Mouse (Mus musculus) liver, postnatal 0 days (tissue): ENCODE measurements around the gene Plekha6. TPM values are rescaled to one million over a fixed set of nuclear protein-coding genes. Genes with fewer than 3 reads are reported as not detected.
A peak's percentile ranks its signal among the peaks of the same experiment; 100 is the strongest.

Source experiments
- ATAC-seq: fragments of 200-750 bp; cut with Nextera tagmentation; 2 replicates; pipeline ENCODE4 v1.8.0; 2017; ENCODE audit warnings: mild to moderate bottlenecking, moderate library complexity
- DNase-seq: peaks from one replicate; pipeline ENCODE4 v3.0.0-alpha.2; 2016
- H3K27ac ChIP-seq: fragments of 300-500 bp; sonication (generic); 2 replicates; pipeline ENCODE4 v1.5.1; 2014; ENCODE audit warnings: antibody characterized with exemption, moderate library complexity, mild to moderate bottlenecking, low read depth
- H3K27me3 ChIP-seq: fragments of 300-500 bp; sonication (generic); 2 replicates; pipeline ENCODE4 v1.6.1; 2014; ENCODE audit warnings: low read length, control low read depth, mixed read lengths; ENCODE audit not compliant: insufficient read depth
- H3K36me3 ChIP-seq: fragments of 300-500 bp; sonication (generic); replicated peaks from 2 replicates; pipeline ENCODE4 v1.6.1; 2014; ENCODE audit warnings: mild to moderate bottlenecking, control low read depth, low read length, moderate library complexity, mixed read lengths; ENCODE audit not compliant: insufficient read depth
- H3K4me1 ChIP-seq: fragments of 300-500 bp; sonication (generic); 2 replicates; pipeline ENCODE4 v1.6.1; 2014; ENCODE audit warnings: antibody characterized with exemption, mild to moderate bottlenecking, control low read depth; ENCODE audit not compliant: insufficient read depth
- H3K4me2 ChIP-seq: fragments of 300-500 bp; sonication (generic); 2 replicates; pipeline ENCODE4 v1.6.1; 2014; ENCODE audit warnings: low read depth, mild to moderate bottlenecking, low read length, moderate library complexity, mixed read lengths
- H3K4me3 ChIP-seq: fragments of 300-500 bp; sonication (generic); 2 replicates; pipeline ENCODE4 v1.5.1; 2014; ENCODE audit warnings: low read depth, low read length
- H3K9ac ChIP-seq: fragments of 300-500 bp; sonication (generic); replicated peaks from 2 replicates; pipeline ENCODE4 v1.6.1; 2014; ENCODE audit warnings: mild to moderate bottlenecking, moderate library complexity
- H3K9me3 ChIP-seq: fragments of 300-500 bp; sonication (generic); 2 replicates; pipeline ENCODE4 v1.6.1; 2016; ENCODE audit warnings: mild to moderate bottlenecking, control low read depth, low read length, mixed read lengths
- CTCF ChIP-seq: sonication (generic); IDR thresholded peaks from 2 replicates; pipeline ENCODE4 v1.5.1; 2016; ENCODE audit warnings: antibody characterized with exemption, low read depth
- EP300 ChIP-seq: IDR thresholded peaks from 2 replicates; pipeline ENCODE4 v1.6.1; 2016; ENCODE audit warnings: antibody characterized with exemption, low read depth, mild to moderate bottlenecking
- WGBS: fragments of 180-500 bp; shearing (Covaris S2); extraction: QIAGEN DNeasy Blood & Tissue Kit; methylation state at CpG from one replicate; pipeline ENCODE4 v1.1.7; 2014; ENCODE audit not compliant: insufficient replicate concordance; 5-methylcytosine and 5-hydroxymethylcytosine counted together
- polyA plus RNA-seq: library from polyadenylated mRNA; unstranded; fragments of >200 nt; fragmentation: Nextera tagmentation; extraction: Ambion mirVana; gene quantifications from 2 replicates; pipeline ENCODE4 v1.2.1, GENCODE M21; 2015

Plekha6 gene
- polyA plus RNA-seq, 1 experiment from 2014 or later: 3.8 TPM

- DNase-seq: no peak
- H3K27ac ChIP-seq: no peak overlapping the region
These were observed 49.1 kb downstream of the Plekha6 start for GRCm38 (mm10) chr1:133213098-133213497.

DNA sequence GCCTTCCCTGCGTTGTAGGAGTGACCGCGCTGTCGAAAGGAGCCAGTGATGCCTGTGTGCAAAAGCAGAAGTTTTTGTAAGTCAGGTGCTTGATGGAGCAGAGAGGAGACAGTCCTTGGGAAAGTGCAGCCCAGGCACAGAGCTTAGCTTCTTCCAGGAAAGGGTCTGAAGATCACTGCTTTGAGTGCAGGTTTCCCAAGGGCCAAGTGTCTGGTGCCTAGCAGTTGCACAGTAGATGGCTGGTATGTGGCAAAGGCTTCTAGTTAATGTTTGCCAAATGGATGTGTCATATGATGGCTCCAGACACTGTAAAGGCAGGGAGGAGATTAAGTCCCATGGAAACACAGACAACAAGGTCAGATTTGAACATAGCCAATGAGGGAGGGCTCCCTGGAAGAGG is 49.9 kb downstream of the Plekha6 start:
- no peak overlapping the region for H3K4me3 ChIP-seq
- no peak overlapping the region for H3K9ac ChIP-seq
- peaks cover 2% of the 10 kb centered on the region; the same call in 1 of the 2 replicates for H3K4me1 ChIP-seq
- H3K27me3 ChIP-seq: no peaks in the 10 kb centered on the region
- 87% methylated on average over 4 of the region's 4 CpGs for WGBS
- ATAC-seq (peak; percentile 88), DNase-seq (no peak)
- H3K36me3 ChIP-seq: no peaks in the 10 kb centered on the region
- no peak overlapping the region for H3K27ac ChIP-seq
- H3K4me2 ChIP-seq: no peak overlapping the region
- H3K9me3 ChIP-seq: no peaks in the 10 kb centered on the region
- TF ChIP-seq CTCF: no peak
- no peak for TF ChIP-seq EP300

More at GRCm38 (mm10) chr1:133213098-133213497, 49.1 kb downstream of the Plekha6 start:
- no peak for ATAC-seq
- TF ChIP-seq EP300: no peak
- no peak for TF ChIP-seq CTCF
- no peak overlapping the region for H3K4me3 ChIP-seq
- H3K4me1 ChIP-seq: peaks cover 2% of the 10 kb centered on the region; the same call in 1 of the 2 replicates
- no peaks in the 10 kb centered on the region for H3K9me3 ChIP-seq
- H3K9ac ChIP-seq: no peak overlapping the region
- H3K36me3 ChIP-seq: no peaks in the 10 kb centered on the region
- H3K27me3 ChIP-seq: no peaks in the 10 kb centered on the region
- no peak overlapping the region for H3K4me2 ChIP-seq
- 81% methylated on average over 7 of the region's 7 CpGs for WGBS

GRCm38 (mm10) chr1:133214672-133215359 is 50.8 kb downstream of the Plekha6 start:
- Histone ChIP-seq H3K27me3 (no peaks in the 10 kb centered on the region), H3K9me3 (no peaks in the 10 kb centered on the region), H3K4me3 (no peak overlapping the region), H3K4me2 (no peak overlapping the region), H3K9ac (no peak overlapping the region), H3K4me1 (peaks cover 2% of the 10 kb centered on the region; the same call in 1 of the 2 replicates), H3K36me3 (no peaks in the 10 kb centered on the region), H3K27ac (no peak overlapping the region)
- 51% methylated on average over 7 of the region's 7 CpGs for WGBS
- ATAC-seq (no peak), DNase-seq (no peak)
- no peak for TF ChIP-seq EP300
- TF ChIP-seq CTCF: no peak

DNA sequence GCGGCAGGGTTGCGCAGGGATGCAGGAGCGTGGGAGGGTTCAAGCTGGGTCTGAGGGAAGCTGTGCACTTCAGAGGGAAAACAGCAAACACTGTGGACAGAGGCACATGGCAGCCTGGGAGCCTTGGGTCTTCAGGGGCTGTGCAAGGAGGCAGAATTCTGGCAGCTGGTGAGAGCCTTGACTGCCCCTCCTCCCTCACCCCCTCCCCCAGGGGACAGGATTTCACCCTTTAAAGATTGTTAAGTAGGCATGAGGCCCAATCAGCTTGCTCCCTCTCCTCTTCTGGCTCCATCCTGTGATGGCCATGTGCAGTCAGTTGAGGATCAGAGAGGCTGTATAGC is 51.3 kb downstream of the Plekha6 start:
- Histone ChIP-seq H3K9me3 (no peaks in the 10 kb centered on the region), H3K4me2 (no peak overlapping the region), H3K9ac (no peak overlapping the region), H3K4me1 (peaks cover 2% of the 10 kb centered on the region; the same call in 1 of the 2 replicates), H3K27me3 (no peaks in the 10 kb centered on the region), H3K4me3 (no peak overlapping the region), H3K27ac (no peak overlapping the region), H3K36me3 (no peaks in the 10 kb centered on the region)
- ATAC-seq (no peak), DNase-seq (no peak)
- TF ChIP-seq EP300 (no peak), CTCF (no peak)
- 83% methylated on average over 3 of the region's 3 CpGs for WGBS

GRCm38 (mm10) chr1:133215753-133216152 is 51.7 kb downstream of the Plekha6 start:
- Histone ChIP-seq H3K9me3 (no peaks in the 10 kb centered on the region), H3K36me3 (no peaks in the 10 kb centered on the region), H3K9ac (no peak overlapping the region), H3K27me3 (no peaks in the 10 kb centered on the region), H3K27ac (no peak overlapping the region), H3K4me2 (no peak overlapping the region), H3K4me3 (no peak overlapping the region), H3K4me1 (peaks cover 2% of the 10 kb centered on the region; the same call in 1 of the 2 replicates)
- ATAC-seq: no peak
- no peak for DNase-seq
- TF ChIP-seq CTCF: no peak
- no peak for TF ChIP-seq EP300
- 72% methylated on average over 10 of the region's 10 CpGs for WGBS

GRCm38 (mm10) chr1:133217031-133217430 is 53.0 kb downstream of the Plekha6 start:
- DNase-seq (no peak), ATAC-seq (no peak)
- H3K9ac ChIP-seq: no peak overlapping the region
- H3K4me1 ChIP-seq: no peaks in the 10 kb centered on the region; the same call in 1 of the 2 replicates
- no peak overlapping the region for H3K27ac ChIP-seq
- TF ChIP-seq EP300 (no peak), CTCF (no peak)
- WGBS: 71% methylated on average over 5 of the region's 5 CpGs
- no peaks in the 10 kb centered on the region for H3K27me3 ChIP-seq
- no peak overlapping the region for H3K4me2 ChIP-seq
- H3K36me3 ChIP-seq: no peaks in the 10 kb centered on the region
- H3K9me3 ChIP-seq: no peaks in the 10 kb centered on the region
- no peak overlapping the region for H3K4me3 ChIP-seq
